Mouse (Mus musculus) kidney, adult 18-20 months (tissue): ENCODE results near the gene Ugcg.
A peak's percentile ranks its signal among the peaks of the same experiment; 100 is the strongest.

Experiments used
- DNase-seq: peaks from one replicate; pipeline ENCODE4 v3.0.0; 2021

Gene Ugcg

GRCm38 (mm10) chr4:59188802-59189545 is at the start of gene Ugcg:
Ugcg (plus strand) TSS chr4:59189257.
- DNase-seq, result peak; percentile 83

- no peak for DNase-seq
Measured at GRCm38 (mm10) chr4:59149043-59149442, 40.0 kb upstream of the Ugcg start.

- DNase-seq, result no peak
Measured at GRCm38 (mm10) chr4:59150907-59151306, 38.1 kb upstream of the Ugcg start.

- no peak for DNase-seq
Measured at GRCm38 (mm10) chr4:59151953-59152352, 37.1 kb upstream of the Ugcg start.

GRCm38 (mm10) chr4:59156897-59157592 is 32.0 kb upstream of the Ugcg start:
- no peak for DNase-seq

- DNase-seq, result no peak
Measured at GRCm38 (mm10) chr4:59157654-59158053, 31.4 kb upstream of the Ugcg start.

- no peak for DNase-seq
Measured at GRCm38 (mm10) chr4:59160289-59160688, 28.8 kb upstream of the Ugcg start.

GRCm38 (mm10) chr4:59160959-59161670 is 27.9 kb upstream of the Ugcg start:
- DNase-seq, result no peak

- no peak for DNase-seq
Measured at GRCm38 (mm10) chr4:59164034-59164433, 25.0 kb upstream of the Ugcg start.

- DNase-seq, result no peak
Measured at GRCm38 (mm10) chr4:59167251-59167847, 21.7 kb upstream of the Ugcg start.

- DNase-seq, result no peak
Measured at GRCm38 (mm10) chr4:59169981-59170380, 19.1 kb upstream of the Ugcg start.

- DNase-seq, result no peak
Measured at GRCm38 (mm10) chr4:59172616-59173015, 16.4 kb upstream of the Ugcg start.

GRCm38 (mm10) chr4:59173181-59173922 is 15.7 kb upstream of the Ugcg start:
- DNase-seq, result no peak

GRCm38 (mm10) chr4:59175003-59175402 is 14.1 kb upstream of the Ugcg start:
- no peak for DNase-seq

GRCm38 (mm10) chr4:59175929-59176328 is 13.1 kb upstream of the Ugcg start:
- DNase-seq, result no peak

GRCm38 (mm10) chr4:59177566-59177965 is 11.5 kb upstream of the Ugcg start:
- DNase-seq, result no peak

GRCm38 (mm10) chr4:59181320-59182271 is 7.5 kb upstream of the Ugcg start:
- DNase-seq, result peak; percentile 13

- DNase-seq, result no peak
Measured at GRCm38 (mm10) chr4:59185671-59186070, 3.4 kb upstream of the Ugcg start.

- DNase-seq, result peak; percentile 50
Measured at GRCm38 (mm10) chr4:59187289-59187688, 1.8 kb upstream of the Ugcg start.

- DNase-seq, result no peak
Measured at GRCm38 (mm10) chr4:59188474-59188801, 619 bp upstream of the Ugcg start.

- DNase-seq, result no peak
Measured at GRCm38 (mm10) chr4:59189546-59190237, 635 bp downstream of the Ugcg start.
